In genomic region chr9:31542909-31543690, GRCm38 (mm10) we compare ENCODE assay signal across 8 mouse cellular contexts.
A peak's percentile ranks its signal among the peaks of the same experiment; 100 is the strongest.
DNase-seq lines count a peak whose midpoint lies in the region; ATAC-seq lines count a peak whose summit lies in the region.

No protein-coding gene starts in this region.

- ATAC-seq in megakaryocyte, adult 5-6 weeks (ENCODE audit: poor library complexity, severe bottlenecking), result peak; percentile 74

- DNase-seq in R1 (ENCODE audit: low read depth, low spot score), result peak; percentile 88
- peak; percentile 57 for DNase-seq in cerebellum, adult 8-10 months
- peak; percentile 28 to 93 for DNase-seq in frontal cortex, adult 2 months (ENCODE audit: extremely low spot score in 1 of 2, low spot score in 1 of 2)
- DNase-seq in hindlimb bud, embryonic 11.5 days (ENCODE audit: extremely low spot score, low read depth, low spot score), result peak; percentile 66
- DNase-seq in left cerebral cortex, adult 18-20 months (ENCODE audit: low spot score in 2 of 2), result peak; percentile 84 to 92
- DNase-seq in right cerebral cortex, postnatal 36 days (ENCODE audit: low spot score in 2 of 2), result peak; percentile 60 to 75
- DNase-seq in urinary bladder, postnatal 36 days (ENCODE audit: low spot score in 2 of 2), result peak; percentile 82 to 84

Comparison
In these comparisons a context has a peak if more than half of its experiments do, and no peak if none do; other contexts are left out.
1. Peak in every context shown above with its lines: DNase-seq and ATAC-seq.